Mouse (Mus musculus) hindbrain, embryonic 15.5 days (tissue): ENCODE measurements around the gene Ap5s1. TPM values are rescaled to one million over a fixed set of nuclear protein-coding genes. Genes with fewer than 3 reads are reported as not detected.
A peak's percentile ranks its signal among the peaks of the same experiment; 100 is the strongest.
"Not testable (repeated sequence)": the region's sequence is repeated elsewhere in the genome, so short reads cannot be mapped to it uniquely, and the experiment has no call there.

ENCODE experiments used
- ATAC-seq: fragments of 200-750 bp; cut with Nextera tagmentation; 2 replicates; pipeline ENCODE4 v1.8.0; 2017; ENCODE audit warnings: low read depth, moderate number of reproducible peaks, moderate TSS enrichment; ENCODE audit not compliant: low FRiP score
- H3K27ac ChIP-seq: fragments of 300-500 bp; sonication (generic); replicated peaks from 2 replicates; pipeline ENCODE4 v1.5.1; 2015; ENCODE audit warnings: mild to moderate bottlenecking, inconsistent platforms
- H3K27me3 ChIP-seq: fragments of 300-500 bp; sonication (generic); 2 replicates; pipeline ENCODE4 v1.6.1; 2015; ENCODE audit warnings: control low read depth, inconsistent platforms
- H3K36me3 ChIP-seq: fragments of 300-500 bp; sonication (generic); 2 replicates; pipeline ENCODE4 v1.6.1; 2015; ENCODE audit warnings: control low read depth, inconsistent platforms
- H3K4me1 ChIP-seq: fragments of 300-500 bp; sonication (generic); replicated peaks from 2 replicates; pipeline ENCODE4 v1.6.1; 2015; ENCODE audit warnings: control low read depth, inconsistent platforms
- H3K4me2 ChIP-seq: fragments of 300-500 bp; sonication (generic); 2 replicates; pipeline ENCODE4 v1.6.1; 2015; ENCODE audit warnings: moderate library complexity, mild to moderate bottlenecking, inconsistent platforms
- H3K4me3 ChIP-seq: fragments of 300-500 bp; sonication (generic); 2 replicates; pipeline ENCODE4 v1.5.1; 2015; ENCODE audit warnings: mild to moderate bottlenecking, inconsistent platforms
- H3K9ac ChIP-seq: fragments of 300-500 bp; sonication (generic); 2 replicates; pipeline ENCODE4 v1.6.1; 2015; ENCODE audit warnings: inconsistent platforms
- H3K9me3 ChIP-seq: fragments of 300-500 bp; sonication (generic); 2 replicates; pipeline ENCODE4 v1.6.1; 2016; ENCODE audit warnings: control low read depth, inconsistent platforms
- WGBS: fragments of 180-500 bp; shearing (Covaris S2); methylation state at CpG from one replicate; pipeline ENCODE4 v1.1.7; 2015; 5-methylcytosine and 5-hydroxymethylcytosine counted together
- polyA plus RNA-seq: library from polyadenylated mRNA; unstranded; fragments of >200 nt; fragmentation: Nextera tagmentation; extraction: Ambion mirVana; gene quantifications from 2 replicates; pipeline ENCODE4 v1.2.1, GENCODE M21; 2015

Gene Ap5s1
- polyA plus RNA-seq, 1 experiment from 2014 or later: 33.5 TPM

DNA sequence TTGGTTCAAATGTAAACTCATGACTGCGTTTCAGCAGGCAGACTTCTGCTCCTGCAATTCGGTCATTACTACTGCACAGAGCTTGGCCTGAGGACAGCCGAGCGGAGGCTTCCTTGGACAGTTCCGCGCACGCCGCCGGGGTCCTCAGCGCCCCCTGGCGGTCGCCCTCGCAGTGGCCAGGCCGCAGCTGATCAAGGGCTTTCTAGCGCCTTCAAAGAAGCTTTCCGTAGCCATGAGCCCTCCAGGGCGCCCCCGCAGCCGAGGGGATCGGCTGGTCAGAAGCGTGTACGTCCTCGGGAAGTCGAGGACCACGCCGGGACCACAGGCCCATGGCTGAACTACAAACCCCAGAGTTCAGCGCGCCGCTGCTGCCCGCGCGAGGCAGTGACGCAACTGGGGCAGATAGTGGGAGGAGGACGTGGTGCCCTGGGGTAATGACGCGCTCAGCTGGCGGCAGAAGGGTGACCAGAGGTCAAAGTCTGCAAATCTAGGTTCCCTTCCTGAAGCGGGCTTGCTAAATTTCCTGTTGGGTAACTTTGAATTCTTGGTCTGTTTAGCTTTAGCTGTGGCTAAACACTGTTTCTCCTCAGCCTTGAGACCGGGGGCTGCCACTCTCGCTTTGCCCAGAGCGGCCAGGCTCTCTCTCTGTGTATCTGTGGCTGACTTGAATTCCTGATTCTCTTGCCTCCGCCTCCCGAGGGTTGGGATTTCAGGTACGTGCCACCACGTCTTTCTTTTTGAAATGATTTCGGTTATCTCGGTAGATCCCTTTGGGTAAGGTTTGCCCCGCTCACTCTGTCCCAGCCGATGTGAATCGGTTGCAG is 3.3 kb downstream of the Ap5s1 start:
- Histone ChIP-seq H3K27me3 (no peaks in the 10 kb centered on the region), H3K4me1 (peaks cover 18% of the 10 kb centered on the region), H3K4me3 (peak overlapping the region; percentile 61), H3K4me2 (peak overlapping the region; percentile 58), H3K27ac (peak overlapping the region; percentile 96), H3K9me3 (no peaks in the 10 kb centered on the region), H3K9ac (peak overlapping the region; percentile 67), H3K36me3 (0 out of 2 replicates have a peak, but pooled peaks cover 5% of the 10 kb centered on the region)
- ATAC-seq: peak; percentile 97
- WGBS: 2% methylated on average over 50 of the region's 50 CpGs

DNA sequence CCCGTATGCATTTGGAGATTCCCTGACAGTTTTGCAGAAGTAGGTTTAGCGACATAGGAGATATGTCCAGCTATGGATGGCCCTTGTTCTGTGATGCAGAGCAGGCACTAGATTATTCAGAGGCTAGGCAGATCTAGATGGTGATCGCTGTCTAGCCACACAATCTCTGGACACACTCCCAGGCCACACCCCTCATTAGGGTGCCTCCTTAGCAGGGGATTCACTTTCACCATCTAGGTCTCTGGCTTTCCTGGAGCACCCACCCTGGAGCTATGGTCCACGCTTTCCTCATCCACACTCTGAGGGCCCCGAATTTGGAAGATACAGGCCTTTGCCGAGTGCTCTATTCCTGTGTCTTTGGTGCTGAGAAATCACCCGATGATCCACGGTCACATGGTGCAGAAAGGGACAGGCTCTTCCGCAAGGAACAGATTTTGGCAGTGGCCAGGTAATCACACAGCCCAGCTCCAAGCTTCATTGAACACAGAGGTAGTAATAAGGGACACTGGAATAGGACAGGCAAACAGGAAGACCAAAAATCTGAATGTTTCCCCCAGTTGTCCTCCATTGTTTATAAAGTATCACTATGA is 4.2 kb downstream of the Ap5s1 start:
- H3K27ac ChIP-seq: peak overlapping the region; percentile 96
- WGBS: 64% methylated on average over 9 of the region's 9 CpGs
- H3K36me3 ChIP-seq: 0 out of 2 replicates have a peak, but pooled peaks cover 5% of the 10 kb centered on the region
- H3K27me3 ChIP-seq: no peaks in the 10 kb centered on the region
- H3K9ac ChIP-seq: peak overlapping the region; percentile 67
- H3K4me3 ChIP-seq: peak overlapping the region; percentile 61
- peak overlapping the region; percentile 58 for H3K4me2 ChIP-seq
- no peaks in the 10 kb centered on the region for H3K9me3 ChIP-seq
- ATAC-seq: no peak
- H3K4me1 ChIP-seq: peaks cover 18% of the 10 kb centered on the region

GRCm38 (mm10) chr2:131213773-131214172 is 6.9 kb downstream of the Ap5s1 start:
- no peaks in the 10 kb centered on the region for H3K27me3 ChIP-seq
- no peak for ATAC-seq
- H3K9ac ChIP-seq: no peak overlapping the region
- H3K4me2 ChIP-seq: no peak overlapping the region
- H3K27ac ChIP-seq: no peak overlapping the region
- H3K36me3 ChIP-seq: 0 out of 2 replicates have a peak, but pooled peaks cover 5% of the 10 kb centered on the region
- peaks cover 18% of the 10 kb centered on the region for H3K4me1 ChIP-seq
- no peaks in the 10 kb centered on the region for H3K9me3 ChIP-seq
- no peak overlapping the region for H3K4me3 ChIP-seq
- 90% methylated on average over 7 of the region's 7 CpGs for WGBS

DNA sequence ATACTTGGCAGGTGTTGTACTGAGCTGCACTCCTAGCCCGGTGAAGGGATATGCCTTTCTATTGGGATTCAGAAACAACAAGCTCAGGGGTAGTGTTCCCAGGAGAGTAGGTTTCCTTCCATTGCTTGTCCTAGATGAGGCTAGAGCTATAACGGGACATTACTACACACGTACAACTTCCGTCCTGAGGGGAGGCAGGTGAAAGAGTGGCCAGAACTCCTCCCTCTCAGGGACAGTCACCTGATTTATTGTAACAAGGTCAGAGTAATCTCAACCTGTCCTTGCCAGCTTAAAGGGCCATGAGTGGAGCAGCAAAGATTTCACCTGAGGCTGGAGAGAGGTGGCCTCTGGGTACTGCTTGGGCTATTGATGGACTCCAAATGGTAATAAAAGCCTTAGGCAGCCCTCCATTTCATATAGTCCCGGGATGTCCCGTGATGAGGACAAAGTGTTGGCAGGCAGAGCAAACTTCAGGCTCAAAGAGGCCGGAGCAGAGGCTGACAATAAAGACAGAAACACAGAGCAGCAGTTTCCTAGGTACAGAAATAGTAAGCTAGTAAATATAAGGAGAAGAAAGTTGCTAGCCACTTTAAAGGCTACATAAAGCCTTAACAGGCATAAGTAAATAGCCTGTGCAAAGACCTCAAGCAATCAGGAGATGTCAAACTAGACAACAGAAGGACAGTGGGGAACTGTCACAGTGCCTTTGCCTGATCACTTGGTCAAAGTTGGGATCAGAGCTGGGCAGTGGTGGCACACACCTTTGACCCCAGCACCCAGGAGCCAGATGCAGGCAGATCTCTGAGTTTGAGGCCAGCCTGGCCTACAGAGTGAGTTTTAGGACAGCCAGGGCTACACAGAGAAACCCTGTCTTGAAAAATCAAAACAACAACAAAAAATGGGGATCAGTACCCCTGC is 9.3 kb downstream of the Ap5s1 start:
- H3K9me3 ChIP-seq: no peaks in the 10 kb centered on the region
- H3K27me3 ChIP-seq: no peaks in the 10 kb centered on the region
- WGBS: 87% methylated on average over 7 of the region's 7 CpGs
- 0 out of 2 replicates have a peak, but pooled peaks cover 5% of the 10 kb centered on the region for H3K36me3 ChIP-seq
- no peak overlapping the region for H3K9ac ChIP-seq
- peaks cover 6% of the 10 kb centered on the region for H3K4me1 ChIP-seq
- H3K4me2 ChIP-seq: no peak overlapping the region
- ATAC-seq: no peak
- H3K4me3 ChIP-seq: no peak overlapping the region
- no peak overlapping the region for H3K27ac ChIP-seq

DNA sequence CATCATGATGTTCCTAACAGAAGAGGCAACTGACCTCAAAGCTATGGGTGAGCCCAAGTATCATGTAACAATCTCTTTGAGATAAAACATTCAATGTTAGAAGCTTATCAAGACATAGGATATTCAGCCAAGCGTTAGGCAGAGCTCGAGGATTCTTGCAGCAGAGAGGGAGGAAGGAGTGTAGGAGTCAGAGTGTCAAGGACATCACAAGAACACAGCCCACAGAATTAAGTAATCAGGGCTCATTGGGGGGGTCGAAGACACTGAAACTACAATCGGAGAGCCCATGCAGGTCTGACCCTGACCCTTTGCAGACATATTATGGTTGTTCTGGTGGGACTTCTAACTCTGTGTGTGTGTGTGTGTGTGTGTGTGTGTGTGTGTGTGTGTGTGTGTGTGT is 13.2 kb downstream of the Ap5s1 start:
- no peak overlapping the region for H3K9ac ChIP-seq
- ATAC-seq: no peak
- no peaks in the 10 kb centered on the region for H3K36me3 ChIP-seq
- H3K4me1 ChIP-seq: no peaks in the 10 kb centered on the region
- H3K9me3 ChIP-seq: no peaks in the 10 kb centered on the region
- no peak overlapping the region for H3K27ac ChIP-seq
- no peak overlapping the region for H3K4me3 ChIP-seq
- H3K4me2 ChIP-seq: no peak overlapping the region
- 86% methylated on average over 4 of the region's 4 CpGs for WGBS
- H3K27me3 ChIP-seq: no peaks in the 10 kb centered on the region

- no peak for ATAC-seq
- H3K27ac ChIP-seq: no peak overlapping the region
- H3K27me3 ChIP-seq: no peaks in the 10 kb centered on the region
- H3K9me3 ChIP-seq: no peaks in the 10 kb centered on the region
- WGBS: 79% methylated on average over 3 of the region's 3 CpGs
- no peak overlapping the region for H3K9ac ChIP-seq
- H3K36me3 ChIP-seq: no peaks in the 10 kb centered on the region
- no peak overlapping the region for H3K4me3 ChIP-seq
- H3K4me2 ChIP-seq: no peak overlapping the region
- H3K4me1 ChIP-seq: no peaks in the 10 kb centered on the region
These were observed 15.1 kb downstream of the Ap5s1 start for GRCm38 (mm10) chr2:131221853-131222515.

- H3K4me1 ChIP-seq: no peaks in the 10 kb centered on the region
- 50% methylated on average over 5 of the region's 5 CpGs for WGBS
- no peaks in the 10 kb centered on the region for H3K9me3 ChIP-seq
- no peaks in the 10 kb centered on the region for H3K27me3 ChIP-seq
- H3K27ac ChIP-seq: no peak overlapping the region
- no peaks in the 10 kb centered on the region for H3K36me3 ChIP-seq
- H3K4me2 ChIP-seq: no peak overlapping the region
- H3K4me3 ChIP-seq: no peak overlapping the region
- ATAC-seq: no peak
- no peak overlapping the region for H3K9ac ChIP-seq
These were observed 15.7 kb downstream of the Ap5s1 start for GRCm38 (mm10) chr2:131222562-131222961.

- Histone ChIP-seq H3K9me3 (no peaks in the 10 kb centered on the region), H3K9ac (no peak overlapping the region), H3K4me2 (no peak overlapping the region), H3K4me1 (no peaks in the 10 kb centered on the region), H3K27me3 (no peaks in the 10 kb centered on the region), H3K27ac (no peak overlapping the region), H3K4me3 (no peak overlapping the region), H3K36me3 (no peaks in the 10 kb centered on the region)
- ATAC-seq: no peak
- 55% methylated on average over 1 of the region's 1 CpGs for WGBS
These were observed 16.7 kb downstream of the Ap5s1 start for GRCm38 (mm10) chr2:131223569-131223968.

DNA sequence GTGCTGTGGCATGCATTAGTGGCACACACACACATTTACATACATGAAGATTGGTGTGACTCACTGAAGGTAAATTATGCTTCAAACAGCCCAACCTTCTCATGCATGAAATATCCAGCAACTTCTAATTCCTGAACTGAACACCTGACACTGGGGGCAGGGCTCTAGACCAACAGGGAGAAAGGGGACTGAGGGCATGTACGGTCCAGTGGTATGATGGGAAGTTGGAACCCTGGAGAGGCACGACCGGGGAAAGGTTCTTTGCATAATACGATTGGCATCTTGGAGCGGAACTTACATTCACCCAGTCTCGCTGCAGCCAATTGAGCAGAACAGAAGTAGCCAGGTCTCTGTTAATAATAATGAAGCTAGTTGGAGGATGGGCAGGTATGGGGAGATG is 18.3 kb downstream of the Ap5s1 start:
- H3K4me3 ChIP-seq: no peak overlapping the region
- no peak overlapping the region for H3K9ac ChIP-seq
- no peak overlapping the region for H3K4me2 ChIP-seq
- no peaks in the 10 kb centered on the region for H3K9me3 ChIP-seq
- H3K27me3 ChIP-seq: no peaks in the 10 kb centered on the region
- no peak overlapping the region for H3K27ac ChIP-seq
- WGBS: 86% methylated on average over 6 of the region's 6 CpGs
- no peak for ATAC-seq
- H3K4me1 ChIP-seq: no peaks in the 10 kb centered on the region
- H3K36me3 ChIP-seq: no peaks in the 10 kb centered on the region

GRCm38 (mm10) chr2:131226669-131227068 is 19.8 kb downstream of the Ap5s1 start:
- not testable (repeated sequence) for H3K4me2 ChIP-seq, ATAC-seq, H3K4me1 ChIP-seq, H3K4me3 ChIP-seq, H3K9ac ChIP-seq, H3K36me3 ChIP-seq, H3K27me3 ChIP-seq, H3K9me3 ChIP-seq, H3K27ac ChIP-seq
- WGBS: 83% methylated on average over 2 of the region's 2 CpGs

GRCm38 (mm10) chr2:131227243-131227642 is 20.4 kb downstream of the Ap5s1 start:
- 89% methylated on average over 3 of the region's 3 CpGs for WGBS
- no peaks in the 10 kb centered on the region for H3K27me3 ChIP-seq
- H3K36me3 ChIP-seq: no peaks in the 10 kb centered on the region
- no peak for ATAC-seq
- H3K4me2 ChIP-seq: no peak overlapping the region
- no peaks in the 10 kb centered on the region for H3K4me1 ChIP-seq
- no peak overlapping the region for H3K9ac ChIP-seq
- H3K9me3 ChIP-seq: no peaks in the 10 kb centered on the region
- H3K27ac ChIP-seq: no peak overlapping the region
- no peak overlapping the region for H3K4me3 ChIP-seq
